Mouse (Mus musculus) myocyte (in vitro differentiated cells): Measurements from ENCODE around the gene Vamp5.

Source experiments
- POLR2A ChIP-seq: IDR thresholded peaks from one replicate; pipeline ENCODE4 v1.6.1; 2011; ENCODE audit warnings: low read depth, mild to moderate bottlenecking, control low read depth, moderate library complexity; ENCODE audit not compliant: insufficient read length
- POLR2AphosphoS2 ChIP-seq: IDR thresholded peaks from one replicate; pipeline ENCODE4 v1.6.1; 2011; ENCODE audit warnings: low read depth, control low read depth; ENCODE audit not compliant: insufficient read length
- TCF12 ChIP-seq: IDR thresholded peaks from one replicate; pipeline ENCODE4 v1.6.1; 2011; ENCODE audit warnings: mild to moderate bottlenecking, control low read depth; ENCODE audit not compliant: poor library complexity, insufficient read depth, severe bottlenecking

DNA sequence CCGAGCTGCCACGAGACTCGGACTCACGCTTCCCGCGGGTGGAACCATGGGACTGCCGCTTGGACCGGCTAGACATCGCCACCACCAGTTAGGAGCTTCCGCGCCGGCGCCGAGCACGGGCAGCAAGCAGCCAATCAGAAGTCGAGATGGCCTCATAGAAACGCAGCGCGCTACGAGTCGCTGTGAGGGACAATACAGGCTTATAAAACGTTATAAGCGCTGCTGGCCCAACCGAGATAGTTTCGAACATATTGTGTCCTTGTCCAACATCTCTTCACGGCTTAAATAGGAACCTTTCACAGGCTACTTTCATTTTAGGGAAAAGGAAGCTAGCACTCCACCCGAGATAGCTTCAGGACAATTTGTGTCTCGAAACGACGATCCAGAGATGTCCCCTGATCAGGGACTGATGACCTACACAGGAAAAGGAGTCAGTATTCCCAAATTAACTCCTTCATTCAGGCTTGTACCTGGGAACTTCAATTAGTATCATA is 35.1 kb downstream of the Vamp5 start, which contains the start of gene Usp39:
- TF ChIP-seq TCF12 (no peak), POLR2AphosphoS2 (peak; percentile 94), POLR2A (peak; percentile 95)
